Mouse (Mus musculus): ENCODE results near the gene Smco3. TPM values are rescaled to one million over a fixed set of nuclear protein-coding genes. Genes with fewer than 3 reads are reported as not detected.
"Not testable (repeated sequence)": the region's sequence is repeated elsewhere in the genome, so short reads cannot be mapped to it uniquely, and the experiment has no call there.

Smco3 gene
- total and polyA plus RNA-seq, 3 experiments: 0.23 TPM; not detected in 2

DNA sequence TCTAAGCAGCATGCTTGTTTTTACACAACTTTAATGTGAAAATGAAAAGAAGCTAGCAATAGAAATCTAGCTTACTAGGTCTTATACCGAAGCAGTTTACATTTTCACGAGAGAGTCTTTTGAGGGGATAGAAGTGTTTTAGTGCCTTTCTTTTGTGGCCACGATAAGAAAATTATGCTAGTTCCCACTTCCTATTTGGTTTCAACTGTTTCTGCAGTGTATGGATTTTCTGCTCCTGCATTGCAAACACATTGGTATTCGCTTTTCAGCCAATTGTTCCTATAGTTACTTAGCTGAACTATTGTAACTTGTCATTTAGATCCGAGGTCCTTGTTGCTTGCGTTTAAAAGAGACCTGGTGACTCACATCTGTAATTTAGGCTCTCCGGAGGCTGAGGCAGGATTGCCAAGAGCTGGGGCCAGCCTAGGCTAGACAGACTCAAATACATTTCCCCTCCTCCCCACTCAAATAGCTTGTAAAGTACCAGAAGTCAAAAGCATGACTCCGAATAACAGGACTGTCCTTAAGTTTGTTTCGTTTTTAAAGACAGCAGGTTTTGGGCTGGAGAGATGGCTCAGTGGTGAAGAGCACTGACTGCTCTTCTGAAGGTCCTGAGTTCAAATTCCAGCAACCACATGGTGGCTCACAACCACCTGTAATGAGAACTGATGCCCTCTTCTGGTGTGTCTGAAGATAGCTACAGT is 30.4 kb downstream of the Smco3 start:
- no peak for DNase-seq

DNA sequence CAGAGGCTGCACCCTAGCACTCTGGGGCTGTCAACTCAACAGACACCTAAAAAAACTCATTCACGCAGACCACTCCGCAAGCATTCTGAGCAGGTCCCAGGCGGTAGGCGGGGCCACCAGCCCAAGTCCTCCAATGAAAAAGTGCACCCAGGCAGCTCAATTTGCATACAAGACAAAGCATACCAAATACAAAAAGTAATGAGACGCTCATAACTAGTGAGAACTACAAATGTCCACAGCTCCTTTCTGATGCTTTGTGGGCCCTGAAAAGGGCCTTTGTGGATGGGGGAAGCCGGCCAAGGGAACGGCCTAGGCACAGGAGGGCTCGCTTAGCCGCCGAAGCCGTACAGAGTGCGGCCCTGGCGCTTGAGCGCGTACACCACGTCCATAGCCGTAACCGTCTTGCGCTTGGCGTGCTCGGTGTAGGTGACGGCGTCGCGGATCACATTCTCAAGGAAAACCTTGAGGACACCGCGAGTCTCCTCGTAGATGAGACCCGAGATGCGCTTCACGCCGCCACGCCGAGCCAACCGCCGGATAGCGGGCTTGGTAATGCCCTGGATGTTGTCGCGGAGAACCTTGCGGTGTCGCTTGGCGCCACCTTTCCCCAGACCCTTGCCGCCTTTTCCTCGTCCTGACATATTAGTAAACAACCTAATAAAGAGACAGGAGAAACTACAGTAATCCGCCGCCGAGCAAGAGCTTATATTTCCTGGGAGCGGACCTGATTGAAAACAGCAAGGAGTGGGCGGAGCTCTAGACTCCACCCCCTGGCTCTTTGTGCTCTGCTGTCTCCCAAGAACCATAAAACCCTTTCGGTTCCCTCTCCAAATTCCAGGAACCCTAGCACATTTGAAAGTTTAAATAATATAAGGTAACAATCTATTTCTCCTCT is 31.3 kb downstream of the Smco3 start, which contains the start of gene Hist4h4:
Gene Hist4h4, minus strand, starts transcription at position 677 of the 895 bp plus-strand sequence.
- peak; percentile 95 for DNase-seq

DNA sequence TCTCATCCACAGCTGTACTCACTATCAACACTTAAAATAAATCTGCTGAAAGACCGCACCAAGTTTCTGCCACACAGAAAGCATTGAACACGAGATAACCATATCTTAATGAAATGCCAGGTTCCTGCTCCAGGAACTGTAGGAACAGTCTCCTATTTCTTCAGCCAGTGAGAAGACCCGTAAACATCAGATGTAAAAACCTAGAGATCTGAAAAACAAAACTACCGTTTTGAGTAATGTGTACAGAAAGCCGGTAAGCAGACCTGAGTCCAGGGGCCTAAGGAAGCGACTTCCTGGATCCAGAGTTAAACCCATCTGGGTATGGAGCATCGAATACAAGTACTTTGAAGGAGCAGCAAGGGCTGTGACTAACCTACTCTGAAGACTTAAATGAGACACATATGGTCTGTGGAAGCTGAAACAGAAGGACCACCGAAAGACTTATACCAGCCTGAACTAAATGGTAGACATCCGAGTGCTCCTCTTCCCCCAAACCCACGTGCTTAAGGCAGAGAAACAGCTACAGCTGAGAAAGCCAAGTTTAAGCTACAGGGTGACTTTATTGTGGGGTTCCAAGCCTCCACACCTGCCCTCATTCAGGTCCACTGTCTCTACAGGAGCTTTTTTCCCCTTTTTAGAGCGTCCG is 32.0 kb downstream of the Smco3 start:
- DNase-seq: no peak

DNA sequence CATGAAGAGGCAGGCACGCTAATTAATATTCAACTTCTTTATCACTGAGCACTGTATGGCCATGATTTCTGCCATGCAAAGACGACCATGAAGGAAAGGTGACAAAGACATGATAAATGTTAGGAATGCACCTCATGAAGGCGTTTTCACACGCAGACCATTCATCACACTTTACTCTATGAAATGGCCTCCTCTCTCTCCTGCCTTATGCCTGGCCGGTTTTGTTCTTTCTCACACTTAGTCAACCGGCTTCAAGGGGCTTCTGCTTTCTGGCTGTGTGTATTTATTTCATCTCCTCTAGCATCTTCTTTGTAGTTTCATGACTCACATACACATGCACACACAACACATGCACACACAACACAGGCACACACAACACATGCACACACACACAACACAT is 34.0 kb downstream of the Smco3 start:
- DNase-seq: no peak

DNA sequence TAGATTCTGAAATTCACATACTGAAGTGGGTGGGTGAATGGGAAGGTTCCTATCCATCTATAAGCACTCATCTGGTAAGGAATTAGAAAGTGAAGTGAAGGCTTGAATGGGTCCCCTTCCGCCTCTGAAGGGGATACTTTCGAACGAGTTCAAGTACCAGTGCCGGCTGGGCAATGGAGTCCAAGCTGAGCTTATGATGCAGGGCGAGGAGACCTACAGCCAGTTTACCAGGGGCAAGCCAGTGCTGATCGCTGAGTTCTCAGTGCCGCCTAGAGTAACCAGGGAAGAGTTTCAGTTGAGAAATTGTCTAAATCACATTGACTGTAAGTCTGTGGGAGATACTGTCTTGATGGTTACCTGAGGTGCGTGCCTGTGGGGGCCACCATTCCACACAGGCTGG is 34.5 kb downstream of the Smco3 start:
- no peak for DNase-seq

DNA sequence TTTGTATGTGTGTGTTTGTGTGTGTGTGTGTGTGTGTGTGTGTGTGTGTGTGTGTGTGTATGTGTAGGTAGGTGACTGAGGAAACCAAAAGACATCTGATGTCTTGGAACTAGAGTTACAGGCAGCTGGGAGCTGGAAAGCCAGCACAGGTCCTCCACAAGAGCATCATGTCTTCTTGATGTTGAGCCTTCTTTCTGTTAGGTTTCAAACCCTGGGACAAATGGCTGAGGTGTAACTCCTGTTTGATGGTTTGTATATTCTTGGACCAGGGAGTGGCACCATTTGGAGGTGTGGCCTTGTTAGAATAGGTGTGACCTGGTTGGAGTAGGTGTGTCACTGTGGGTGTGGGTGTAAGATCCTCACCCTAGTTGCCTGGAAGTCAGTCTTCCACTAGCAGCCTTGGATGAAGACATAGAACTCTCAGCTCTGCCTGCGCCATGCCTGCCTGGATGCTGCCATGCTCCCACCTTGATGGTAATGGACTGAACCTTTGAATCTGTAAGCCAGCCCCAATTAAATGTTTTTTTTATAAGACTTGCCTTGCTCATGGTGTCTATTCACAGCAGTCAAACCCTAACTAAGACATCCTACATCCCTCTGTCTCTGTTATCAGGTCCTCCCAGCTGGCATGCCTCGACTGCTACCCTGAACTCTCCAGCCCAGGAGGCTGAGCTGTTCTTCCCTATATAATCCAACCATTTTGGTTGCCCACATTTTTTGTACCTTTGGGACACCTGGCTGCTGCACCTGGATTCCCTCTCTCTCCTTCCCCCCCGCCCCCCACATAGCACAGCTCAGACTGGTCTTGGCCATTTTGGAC is 37.2 kb downstream of the Smco3 start:
- DNase-seq: not testable (repeated sequence)

DNA sequence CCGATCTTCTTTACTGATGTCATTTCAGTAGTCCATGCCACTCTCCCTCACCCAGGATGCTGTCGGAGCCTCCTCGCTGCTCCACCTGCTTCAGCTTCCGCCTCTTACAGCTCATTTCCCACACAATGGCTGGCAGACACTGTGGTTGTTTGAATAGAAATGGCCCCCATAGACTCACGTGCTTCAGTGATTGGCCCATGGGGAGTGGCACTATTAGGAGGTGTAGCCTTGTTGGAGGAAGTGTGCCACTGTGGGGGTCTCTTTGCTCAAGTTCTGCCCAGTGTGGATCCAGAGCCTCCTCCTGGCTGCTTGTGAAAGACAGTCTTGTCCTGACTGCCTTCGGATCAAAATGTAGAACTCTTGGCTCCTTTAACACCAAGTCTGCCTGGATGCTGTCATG is 39.4 kb downstream of the Smco3 start:
- no peak for DNase-seq

DNA sequence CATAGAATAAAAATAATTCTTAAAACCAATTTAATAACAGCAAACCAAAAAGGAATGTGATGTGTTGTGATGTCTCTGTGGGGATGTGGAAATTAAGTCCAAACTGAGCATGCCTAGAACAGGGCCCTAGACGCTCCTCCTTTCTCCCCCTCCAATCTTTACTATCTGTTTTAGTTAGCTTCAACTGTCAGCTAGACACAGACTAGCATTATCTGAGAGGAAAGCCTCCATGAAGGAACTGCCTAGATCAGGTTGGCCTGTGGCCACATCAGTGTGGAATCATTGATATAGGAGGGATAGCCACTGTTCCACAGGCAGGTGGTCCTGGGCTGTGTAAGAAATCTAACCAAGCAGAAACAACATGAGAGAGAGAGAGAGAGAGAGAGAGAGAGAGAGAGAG is 40.1 kb downstream of the Smco3 start:
- DNase-seq: no peak

DNA sequence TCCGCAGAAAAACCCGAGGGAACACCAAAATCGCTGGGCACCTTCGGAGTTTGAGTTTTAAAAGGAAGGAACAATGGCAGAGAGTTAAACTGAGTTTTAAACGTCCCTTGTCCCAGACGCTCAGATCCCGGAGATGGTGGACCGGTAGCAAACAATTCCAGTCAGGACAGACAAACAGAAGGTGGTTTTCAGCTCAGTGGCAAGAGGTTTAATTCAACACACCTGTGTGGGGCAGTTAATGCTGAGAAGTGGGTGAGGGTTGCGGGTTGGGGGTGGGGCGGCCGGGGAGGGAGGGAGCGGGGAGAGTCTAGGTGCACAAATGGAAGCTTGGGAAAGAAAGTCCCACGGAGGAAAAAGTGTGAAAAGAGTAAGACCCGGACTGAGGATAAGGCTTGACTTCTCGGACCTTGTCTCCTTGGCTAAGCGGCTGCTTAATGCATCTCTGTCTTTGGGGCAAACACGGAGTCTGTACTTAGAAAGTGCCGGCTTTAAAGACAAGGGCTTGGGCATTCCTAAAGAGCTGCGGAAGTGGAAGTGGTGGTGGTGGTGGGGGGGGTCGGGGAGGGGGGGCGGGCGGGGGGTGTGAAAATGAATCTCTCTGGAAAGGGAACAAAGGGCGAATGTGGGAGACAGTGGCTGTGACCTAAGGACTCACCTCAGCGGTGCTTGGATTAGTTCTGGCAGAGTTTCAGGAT is 41.3 kb downstream of the Smco3 start:
- DNase-seq: no peak

DNA sequence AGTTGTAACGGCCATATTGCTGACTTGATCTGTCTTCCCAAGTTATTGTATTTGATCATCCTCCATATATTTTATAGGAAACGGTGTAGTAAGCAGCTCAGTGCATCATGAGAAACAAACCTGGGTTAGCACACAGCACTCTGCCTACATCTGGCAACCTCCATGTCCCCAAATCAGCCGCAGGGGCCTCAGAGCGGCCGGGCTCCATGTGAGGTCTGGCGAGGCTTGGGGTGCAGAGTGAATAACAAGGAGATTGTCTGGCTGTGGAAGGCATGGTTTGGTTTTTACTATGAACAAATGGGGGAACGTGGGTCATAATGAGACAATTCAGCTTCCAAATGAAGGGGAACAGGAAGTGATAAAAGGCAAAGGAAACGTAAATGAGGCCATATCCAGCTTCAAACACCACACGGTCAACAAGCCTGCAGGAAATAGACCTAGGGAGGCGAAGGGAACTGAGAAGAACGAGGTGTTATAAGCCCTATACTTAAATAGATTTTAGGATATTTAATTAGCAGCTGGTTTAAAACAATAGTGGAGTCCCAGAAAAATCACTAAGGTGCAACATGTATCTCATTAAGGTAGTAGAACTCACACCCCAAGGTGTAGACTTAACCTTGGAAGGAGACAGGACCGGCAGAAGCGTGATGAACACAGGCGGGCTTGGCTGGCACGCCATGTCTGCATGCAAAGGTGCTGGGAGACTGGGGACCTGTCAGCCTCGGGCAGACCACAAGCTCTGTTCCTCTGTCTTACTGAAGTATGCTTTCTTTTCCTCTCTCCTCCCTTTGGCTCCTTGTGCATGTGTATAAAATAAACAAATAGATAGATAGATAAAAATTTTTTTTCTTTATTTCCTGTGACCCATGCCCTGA is 42.1 kb downstream of the Smco3 start:
- no peak for DNase-seq

DNA sequence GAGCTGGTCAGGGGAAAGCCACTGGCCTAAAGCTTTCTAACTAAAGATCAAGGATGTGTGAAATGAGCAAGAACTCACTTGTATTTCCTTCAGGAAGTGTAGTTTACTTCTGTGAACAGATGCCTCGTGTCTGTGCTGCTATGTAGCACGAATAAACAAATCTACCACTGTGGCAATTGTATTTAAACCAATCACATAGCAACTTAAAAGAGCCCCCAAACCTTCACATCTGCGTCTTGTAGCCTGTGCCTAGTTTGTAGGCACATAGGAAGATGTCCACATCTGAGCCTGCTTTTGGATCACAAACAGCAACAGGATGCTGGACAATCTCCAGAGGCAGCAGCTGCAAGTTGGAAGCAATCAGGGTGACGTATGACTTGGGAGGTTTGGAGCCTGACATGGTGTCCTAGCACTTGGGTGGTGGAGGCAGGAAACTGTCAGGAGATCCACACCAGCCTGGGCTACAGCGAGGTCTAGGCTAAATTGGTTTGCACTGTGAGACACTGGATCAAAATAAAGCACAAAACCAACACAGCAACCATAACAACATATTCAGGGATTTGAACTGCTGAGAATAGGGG is 45.8 kb downstream of the Smco3 start:
- no peak for DNase-seq

DNA sequence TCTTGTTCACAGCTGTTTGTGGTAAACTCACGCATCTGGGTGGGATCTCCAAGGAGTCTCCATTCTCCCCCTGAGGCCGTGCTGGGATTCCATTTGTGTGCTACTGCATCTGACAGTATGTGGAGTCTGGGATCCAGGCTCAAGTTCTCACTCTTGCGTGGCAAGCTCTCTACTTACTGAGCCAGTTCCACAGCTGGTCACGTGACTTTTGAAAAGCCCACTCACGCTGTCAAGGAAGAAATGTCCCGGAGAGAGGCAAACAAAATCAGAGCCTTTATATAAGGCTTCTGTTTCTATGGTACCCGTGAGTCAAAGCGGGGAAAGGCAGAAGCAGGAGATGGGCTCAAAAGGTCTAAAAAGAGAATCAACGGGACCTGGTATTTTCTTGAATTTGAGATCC is 52.5 kb downstream of the Smco3 start:
- no peak for DNase-seq

DNA sequence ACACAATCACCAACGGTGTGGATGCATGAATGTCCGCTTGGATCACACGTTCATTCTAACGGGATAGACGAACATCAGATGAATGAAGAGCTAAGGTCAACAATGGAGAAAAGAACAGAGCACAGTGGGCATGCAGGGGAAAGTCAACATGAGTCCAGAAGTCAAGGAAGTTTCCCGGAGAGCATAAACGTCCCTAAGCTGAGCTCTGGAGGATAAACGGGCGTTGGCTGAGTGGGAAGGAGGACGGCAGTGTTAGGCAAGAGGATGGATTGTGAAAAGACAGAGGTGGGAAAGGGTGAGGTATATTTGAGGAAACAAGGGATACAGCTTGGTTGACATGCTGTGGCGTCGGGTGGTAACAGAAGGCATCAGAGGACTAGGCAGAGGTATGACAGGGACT is 53.1 kb downstream of the Smco3 start:
- no peak for DNase-seq

DNA sequence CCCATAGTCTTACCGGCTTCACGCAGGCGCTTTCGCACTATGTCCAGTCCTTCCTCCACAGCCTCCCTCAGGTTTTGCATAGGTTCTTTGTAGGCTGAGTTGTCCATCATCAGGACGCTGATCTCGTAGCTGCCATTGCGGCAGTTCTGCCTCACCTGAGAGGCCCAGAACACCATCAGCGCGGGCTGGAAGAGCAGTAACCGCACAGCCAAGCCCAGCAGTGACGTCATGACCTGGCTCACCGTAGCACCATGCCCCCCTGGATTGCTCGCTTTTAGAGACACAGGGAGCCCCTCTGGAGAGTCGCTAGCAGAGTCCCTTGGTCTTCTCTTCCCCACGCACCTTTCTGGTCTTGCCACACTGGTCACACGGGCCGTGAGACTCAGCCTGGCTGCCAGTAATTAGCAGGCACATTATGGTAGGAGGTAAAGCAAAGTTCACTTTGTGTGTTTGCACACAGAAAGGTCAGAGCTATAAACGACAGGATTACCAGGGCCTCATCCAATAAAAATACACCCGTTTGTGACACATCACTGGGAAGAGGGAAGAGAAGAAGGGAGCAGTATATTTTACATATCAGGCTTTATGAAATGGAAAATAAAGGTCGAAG is 53.8 kb downstream of the Smco3 start, which contains the start of gene Gucy2c:
Gene Gucy2c, minus strand, starts transcription at position 389 of the 610 bp plus-strand sequence.
- no peak for DNase-seq

Small RNA genes within 50 kb of the gene (microRNA-seq; reads per million reads assigned to microRNA genes)
- gene Gm44364: 0 to 0.22 reads per million in 2 experiments

Other genes with a start within 250 kb of the Smco3 start
- 10 to 100 TPM; 43.6 to 48.3 TPM for gene Plbd1, start 173.5 kb downstream of the Smco3 start, total RNA-seq (2021)
- 8.9 and 11.5 TPM in 2 replicates for gene Plbd1, start 173.5 kb downstream of the Smco3 start, polyA plus RNA-seq (2012; rRNA removed)
- not detected for gene Gucy2c, start 53.7 kb downstream of the Smco3 start, total RNA-seq (2021)
- gene Gucy2c, start 53.7 kb downstream of the Smco3 start, polyA plus RNA-seq (2012; rRNA removed): not detected in 2 replicates
- gene Hist4h4, start 31.0 kb downstream of the Smco3 start, total RNA-seq (2021): 10 to 100 TPM in 1 of 2 experiments, 1 to 10 TPM in 1; 6.3 to 11.6 TPM
- gene Hist4h4, start 31.0 kb downstream of the Smco3 start, polyA plus RNA-seq (2012; rRNA removed): 0.25 and 0.34 TPM in 2 replicates
- 100 to 1,000 TPM; 168 to 169 TPM for gene H2afj, start 27.2 kb downstream of the Smco3 start, total RNA-seq (2021)
- gene H2afj, start 27.2 kb downstream of the Smco3 start, polyA plus RNA-seq (2012; rRNA removed): 593 and 681 TPM in 2 replicates
- 1 to 10 TPM in 1 of 2 experiments, under 1 TPM in 1; 0.41 to 1.1 TPM for gene BC049715, start 7.8 kb downstream of the Smco3 start, total RNA-seq (2021)
- 0.21 and 0.71 TPM in 2 replicates for gene BC049715, start 7.8 kb downstream of the Smco3 start, polyA plus RNA-seq (2012; rRNA removed)
- 10 to 100 TPM; 72.6 to 79.2 TPM for gene Wbp11, start 7.2 kb downstream of the Smco3 start, total RNA-seq (2021)
- gene Wbp11, start 7.2 kb downstream of the Smco3 start, polyA plus RNA-seq (2012; rRNA removed): 47.4 and 55.0 TPM in 2 replicates
- 1 to 10 TPM; 4.8 to 6.4 TPM for gene Art4, start 22.3 kb upstream of the Smco3 start, total RNA-seq (2021)
- gene Art4, start 22.3 kb upstream of the Smco3 start, polyA plus RNA-seq (2012; rRNA removed): 0.91 and 1.6 TPM in 2 replicates
- gene Mgp, start 40.4 kb upstream of the Smco3 start, total RNA-seq (2021): 100 to 1,000 TPM; 171 to 192 TPM
- 227 and 304 TPM in 2 replicates for gene Mgp, start 40.4 kb upstream of the Smco3 start, polyA plus RNA-seq (2012; rRNA removed)
- gene Erp27, start 86.7 kb upstream of the Smco3 start, total RNA-seq (2021): not detected
- not detected in 2 replicates for gene Erp27, start 86.7 kb upstream of the Smco3 start, polyA plus RNA-seq (2012; rRNA removed)
- gene Pde6h, start 88.4 kb upstream of the Smco3 start, total RNA-seq (2021): 1 to 10 TPM in 1 of 2 experiments, not detected in 1; 1.7 TPM
- gene Pde6h, start 88.4 kb upstream of the Smco3 start, polyA plus RNA-seq (2012; rRNA removed): not detected in 2 replicates
- gene Arhgdib, start 106.4 kb upstream of the Smco3 start, total RNA-seq (2021): 10 to 100 TPM; 24.7 to 32.7 TPM
- 10.5 and 12.1 TPM in 2 replicates for gene Arhgdib, start 106.4 kb upstream of the Smco3 start, polyA plus RNA-seq (2012; rRNA removed)

All from adrenal gland, adult 2 months (tissue).